Mouse (Mus musculus): ENCODE data around the gene Lrrc58.

Gene Lrrc58

GRCm38 (mm10) chr16:37867791-37868505 is at the start of gene Lrrc58:
Gene Lrrc58 (plus strand): TSS chr16:37868389.
- DNase-seq (ENCODE audit: low read depth, low spot score) = peak; percentile 91

DNA sequence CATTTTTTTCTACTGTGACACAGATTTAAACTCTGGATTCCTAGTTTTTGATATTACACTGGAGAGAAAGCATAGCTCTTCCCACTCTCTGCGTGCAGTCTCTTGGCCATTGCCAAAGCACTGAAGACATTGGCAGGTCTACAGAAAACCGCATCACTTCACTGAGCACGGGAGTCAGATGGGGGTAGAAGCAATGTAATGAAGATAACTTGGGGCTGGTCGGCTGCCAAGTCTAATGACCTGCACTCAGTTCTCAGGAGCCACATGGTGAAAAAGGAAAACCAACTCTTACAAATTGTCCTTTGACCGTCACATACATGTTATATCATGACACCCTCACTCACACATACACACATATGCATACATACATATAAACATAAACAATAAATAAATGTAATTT is 44.2 kb upstream of the Lrrc58 start:
- no peak for DNase-seq (ENCODE audit: low read depth, low spot score)

GRCm38 (mm10) chr16:37824778-37825505 is 43.2 kb upstream of the Lrrc58 start:
- no peak for DNase-seq (ENCODE audit: low read depth, low spot score)

DNA sequence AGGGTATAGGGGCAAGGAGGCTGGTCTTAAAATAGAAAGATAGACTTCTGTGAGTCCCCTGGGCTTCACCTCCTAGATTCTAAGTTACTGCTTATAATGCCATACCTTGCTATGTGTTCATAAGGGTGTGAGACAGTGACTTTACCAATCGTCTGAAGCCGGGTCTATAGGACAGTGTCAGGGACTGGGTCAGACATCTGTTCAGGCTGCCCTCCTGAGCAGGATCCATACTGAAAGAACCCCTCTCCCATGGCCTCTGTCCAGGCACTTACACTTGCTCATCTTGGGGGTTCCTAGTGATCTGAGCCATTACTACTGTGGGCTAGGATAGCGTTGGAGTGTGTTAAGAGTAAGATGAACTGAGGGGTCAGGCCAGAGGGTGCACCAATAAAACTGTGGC is 41.9 kb upstream of the Lrrc58 start:
- no peak for DNase-seq (ENCODE audit: low read depth, low spot score)

DNA sequence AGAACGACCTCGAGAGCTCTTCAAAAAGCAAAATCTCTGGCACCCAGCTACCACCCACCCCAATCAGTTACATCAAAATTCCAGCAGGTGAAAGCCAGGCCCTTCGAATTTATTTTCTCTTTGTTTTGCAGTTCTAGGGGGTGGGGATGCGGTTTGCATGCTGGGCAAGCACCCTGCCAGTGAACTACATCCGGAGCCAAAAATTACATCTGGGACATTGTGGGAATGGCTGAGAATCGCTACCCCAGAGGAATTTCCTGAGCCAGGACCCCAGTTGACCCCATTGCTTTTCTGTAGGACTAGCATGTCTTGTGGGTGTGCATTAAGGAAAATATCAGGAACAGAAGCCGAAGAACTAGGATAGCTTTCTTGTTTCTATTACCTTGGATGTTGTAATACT is 37.1 kb upstream of the Lrrc58 start:
- DNase-seq (ENCODE audit: low read depth, low spot score) = no peak

DNA sequence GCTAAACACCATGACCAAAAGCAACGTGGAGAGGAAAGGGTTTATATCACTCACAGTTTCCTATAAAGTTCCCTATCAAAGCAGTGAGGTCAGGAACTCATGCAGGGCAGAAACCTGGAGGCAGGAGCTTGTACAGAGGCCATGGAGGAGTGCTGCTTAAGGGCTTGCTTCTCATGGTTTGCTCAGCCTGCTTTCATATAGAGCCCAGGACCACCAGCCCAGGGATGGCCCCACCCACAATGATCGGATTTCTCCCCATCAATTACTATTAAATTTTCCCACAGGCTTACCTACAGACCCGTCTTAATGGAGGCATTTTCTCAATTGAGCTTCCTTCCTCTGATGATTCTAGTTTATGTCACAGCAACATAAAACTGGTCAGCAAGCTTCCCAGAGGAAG is 30.6 kb upstream of the Lrrc58 start:
- no peak for DNase-seq (ENCODE audit: low read depth, low spot score)

DNA sequence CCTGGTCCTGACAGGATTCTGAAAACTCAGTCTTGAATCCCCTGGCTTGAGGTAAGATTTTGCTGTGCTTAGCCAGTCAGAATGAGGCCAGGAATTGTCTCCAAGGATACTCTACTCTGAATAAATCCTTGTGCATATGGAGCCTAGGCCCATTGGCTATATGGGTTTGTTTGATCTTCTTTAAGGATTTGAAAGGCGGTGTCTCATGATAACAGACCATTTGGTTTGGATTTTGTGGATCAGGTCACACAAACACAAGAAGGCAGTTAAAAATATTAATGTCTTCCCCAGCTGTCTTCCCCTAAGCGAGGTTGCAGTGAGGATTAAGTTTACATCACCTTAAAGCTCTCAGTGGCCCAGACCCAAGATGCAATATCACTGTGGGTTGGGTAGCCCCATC is 25.8 kb upstream of the Lrrc58 start:
- DNase-seq (ENCODE audit: low read depth, low spot score) = no peak

- DNase-seq (ENCODE audit: low read depth, low spot score) = no peak
Observed at GRCm38 (mm10) chr16:37843740-37844139, 24.4 kb upstream of the Lrrc58 start.

DNA sequence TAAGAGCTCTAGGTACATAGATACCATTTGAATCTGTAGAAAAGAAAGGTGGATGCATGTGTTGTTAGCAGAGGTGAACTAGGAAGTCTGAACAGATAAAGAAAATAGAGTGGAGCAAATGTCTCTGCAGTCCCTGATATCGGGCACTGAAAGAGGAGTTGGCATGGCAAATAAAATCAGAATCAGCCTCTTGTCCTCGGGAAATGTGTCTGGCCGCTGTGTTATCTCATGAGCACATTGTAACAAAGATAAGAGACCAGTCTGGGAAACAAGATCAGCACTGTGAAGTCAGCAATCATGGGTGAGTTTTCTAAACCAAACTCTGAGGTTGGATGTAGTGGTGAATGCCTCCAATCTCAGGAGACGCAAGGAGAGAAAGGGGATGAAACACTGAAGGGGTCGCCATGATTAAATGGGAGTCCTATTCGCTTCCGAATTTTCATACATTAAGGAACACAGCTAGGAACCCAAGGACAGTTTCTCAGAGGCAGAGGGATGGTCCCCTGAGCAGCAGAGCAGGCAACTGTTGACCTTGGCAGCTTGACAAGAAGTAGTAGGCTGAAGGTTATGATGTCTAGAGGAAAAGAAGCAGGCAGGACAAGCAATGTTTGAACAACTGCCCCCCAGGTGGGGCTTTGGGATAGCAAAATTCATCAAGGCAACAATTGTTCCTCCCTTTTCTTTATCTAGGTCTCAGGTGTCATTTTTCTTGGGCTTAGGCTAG is 22.8 kb upstream of the Lrrc58 start:
- DNase-seq (ENCODE audit: low read depth, low spot score) = no peak

- no peak for DNase-seq (ENCODE audit: low read depth, low spot score)
Observed at GRCm38 (mm10) chr16:37847081-37847480, 21.1 kb upstream of the Lrrc58 start.

DNA sequence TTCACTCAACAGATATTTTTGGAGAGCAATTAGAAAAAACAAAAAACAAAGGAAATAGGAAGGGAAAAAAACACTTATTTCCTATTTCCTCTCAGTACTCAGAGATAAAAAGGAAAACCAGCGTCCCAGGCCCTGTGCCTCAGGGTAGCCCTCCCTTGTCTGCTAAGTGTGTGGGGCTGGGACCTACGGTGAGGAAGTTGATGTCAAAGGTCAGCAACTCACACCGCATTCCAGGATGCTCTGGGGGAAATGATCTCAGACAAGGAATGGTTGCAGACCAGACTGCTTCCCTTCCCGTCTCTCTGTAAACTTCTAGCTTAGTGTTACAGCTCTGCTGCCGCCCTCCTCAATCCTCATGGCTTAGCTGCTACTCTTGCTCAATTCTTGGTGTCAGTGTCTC is 16.8 kb upstream of the Lrrc58 start:
- no peak for DNase-seq (ENCODE audit: low read depth, low spot score)

DNA sequence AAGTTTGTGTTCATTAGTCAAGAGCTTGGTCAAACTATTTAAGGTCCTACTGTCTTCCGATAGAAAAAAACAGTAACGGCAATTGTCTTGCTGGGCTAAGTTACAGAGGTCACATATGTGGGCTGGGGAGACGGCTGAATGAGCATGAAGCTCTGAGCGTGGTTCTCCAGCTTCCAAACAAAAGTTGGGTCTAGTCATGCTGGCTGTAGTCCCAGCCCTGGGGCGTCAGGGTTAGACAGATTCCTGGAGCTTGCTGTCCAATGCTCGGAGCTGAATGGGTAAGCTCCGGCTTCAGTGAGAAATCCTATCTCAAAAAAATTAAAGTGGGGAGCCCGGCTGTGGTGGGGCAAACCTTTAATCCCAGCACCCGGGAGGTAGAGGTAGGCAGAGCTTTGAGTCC is 14.9 kb upstream of the Lrrc58 start:
- no peak for DNase-seq (ENCODE audit: low read depth, low spot score)

DNA sequence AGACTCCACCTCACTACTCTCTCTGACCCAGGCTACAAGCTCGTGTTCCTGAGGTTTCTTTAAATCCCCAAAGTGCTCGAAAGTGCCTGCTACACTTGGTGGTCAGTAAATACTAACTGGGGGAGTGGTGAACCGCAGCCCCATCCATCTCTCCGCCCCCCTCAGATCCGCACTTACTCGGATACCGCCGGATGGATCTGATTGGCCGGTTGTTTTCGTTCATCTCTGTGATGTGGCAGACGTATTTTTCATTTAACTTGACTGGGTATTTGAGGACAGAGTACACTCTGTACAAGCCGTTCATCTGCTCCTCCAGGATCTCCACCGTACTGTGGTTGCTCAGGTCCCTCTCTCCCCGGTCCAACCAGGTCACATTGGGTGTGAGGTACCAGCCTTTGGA is 14.1 kb upstream of the Lrrc58 start:
- DNase-seq (ENCODE audit: low read depth, low spot score) = no peak

- no peak for DNase-seq (ENCODE audit: low read depth, low spot score)
Observed at GRCm38 (mm10) chr16:37854593-37854992, 13.6 kb upstream of the Lrrc58 start.

DNA sequence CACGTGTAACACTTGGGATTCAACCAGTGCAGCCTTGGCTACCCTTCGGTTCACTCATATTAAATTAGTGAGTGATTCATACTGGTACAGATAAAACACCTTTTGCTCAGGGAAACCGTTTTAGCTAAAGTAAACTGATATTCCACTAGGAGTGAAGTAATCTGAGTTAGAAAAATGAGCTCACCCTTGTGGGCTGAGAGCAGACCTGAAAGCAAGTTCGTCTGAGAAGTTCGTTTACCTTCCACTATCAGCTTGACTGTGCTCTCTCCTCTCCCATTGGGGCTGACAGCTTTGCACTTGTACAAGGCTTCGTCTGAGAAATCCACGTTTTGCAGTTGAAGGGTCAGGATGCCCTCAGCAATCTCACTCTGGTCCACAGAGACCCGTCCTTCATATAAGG is 12.6 kb upstream of the Lrrc58 start:
- DNase-seq (ENCODE audit: low read depth, low spot score) = no peak

DNA sequence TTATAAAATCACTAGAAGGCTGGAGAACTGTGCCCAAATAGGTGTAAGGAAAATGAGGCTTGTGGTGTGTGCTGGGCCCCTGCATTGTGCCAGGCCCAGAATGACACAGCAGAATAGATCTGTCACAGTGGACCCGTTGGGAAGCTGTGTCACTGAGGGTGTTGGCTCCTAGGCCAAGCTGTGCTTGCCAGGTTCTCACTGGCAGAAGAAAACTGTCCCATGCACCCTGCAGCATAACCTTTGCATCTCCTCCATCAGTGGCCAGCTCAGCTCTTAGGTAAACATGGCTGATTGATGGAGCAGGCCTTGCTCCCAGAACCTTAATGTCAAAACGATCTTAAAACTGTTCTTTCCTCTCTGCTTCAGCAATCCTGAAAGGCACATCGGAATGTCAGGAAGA is 11.9 kb upstream of the Lrrc58 start:
- DNase-seq (ENCODE audit: low read depth, low spot score) = no peak

DNA sequence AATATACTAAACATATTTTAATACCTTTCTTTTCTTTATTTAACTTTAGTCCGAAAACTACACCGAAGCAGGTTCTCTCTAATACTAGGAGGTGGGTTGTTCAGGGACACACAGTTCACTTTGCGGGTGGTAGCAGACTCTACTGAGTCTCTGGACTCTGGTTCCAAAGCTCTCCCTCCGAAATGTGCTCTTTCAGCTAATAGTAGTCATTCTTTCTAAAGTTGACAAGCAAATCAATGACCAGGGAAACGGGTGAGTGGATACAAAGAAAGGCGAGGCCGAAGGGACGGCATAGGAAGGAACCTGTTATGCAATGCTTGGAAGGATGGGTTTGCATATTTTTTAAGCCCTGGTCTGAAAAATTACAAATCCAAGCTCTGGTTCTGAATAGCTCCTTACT is 10.7 kb upstream of the Lrrc58 start:
- no peak for DNase-seq (ENCODE audit: low read depth, low spot score)

DNA sequence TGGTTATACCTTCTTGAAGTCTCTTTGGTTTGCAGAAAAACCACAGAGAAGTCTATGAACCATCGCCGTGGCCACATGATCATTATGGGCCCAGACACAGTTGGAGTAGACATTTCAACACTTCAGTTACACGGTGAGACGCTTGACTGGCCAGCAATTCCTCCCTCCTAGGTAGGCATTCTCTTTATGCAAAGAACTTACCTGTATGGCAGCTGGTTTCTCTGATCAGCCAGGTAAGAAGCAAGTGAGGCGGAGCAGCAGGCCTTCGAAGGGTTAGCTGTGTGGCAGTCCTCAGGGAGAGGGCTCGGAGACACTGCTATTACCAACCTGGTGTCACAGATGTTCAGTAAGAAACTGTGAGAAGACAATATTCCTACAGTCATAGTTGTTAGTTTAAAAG is 8.0 kb upstream of the Lrrc58 start:
- no peak for DNase-seq (ENCODE audit: low read depth, low spot score)

GRCm38 (mm10) chr16:37861029-37861428 is 7.2 kb upstream of the Lrrc58 start, which contains the start of gene Gm36028:
Gene Gm36028 (minus strand): TSS chr16:37861146.
- DNase-seq (ENCODE audit: low read depth, low spot score) = no peak

- DNase-seq (ENCODE audit: low read depth, low spot score) = no peak
Observed at GRCm38 (mm10) chr16:37863876-37864275, 4.3 kb upstream of the Lrrc58 start.

GRCm38 (mm10) chr16:37865841-37866240 is 2.3 kb upstream of the Lrrc58 start:
- peak; percentile 8 for DNase-seq (ENCODE audit: low read depth, low spot score)
